Mouse (Mus musculus) heart, adult 18-20 months (tissue): ENCODE measurements around the gene Ppm1k. TPM values are rescaled to one million over a fixed set of nuclear protein-coding genes. Genes with fewer than 3 reads are reported as not detected.

ENCODE experiments used
- DNase-seq, 2 experiments: peaks; one replicate each; pipeline ENCODE4 v3.0.0; 2021 to 2022; ENCODE audit warnings: mixed read lengths in 1 of 2
- long read RNA-seq, 2 experiments: library from polyadenylated mRNA; stranded (forward); transcript quantifications; one replicate each; pipeline ENCODE4 v2.0.0; 2021
- total RNA-seq, 2 experiments: library from RNA; stranded (reverse); gene quantifications; 2 replicates each; pipeline ENCODE4 v1.2.3; 2021

The Ppm1k gene
- 100 to 1,000 TPM in 1 of 2 experiments, 10 to 100 TPM in 1; 77.8 to 101 TPM for total RNA-seq
- long read RNA-seq, experiment 1, full-length matches to known transcripts: 4 of 24 reads
- long read RNA-seq, experiment 1, partial matches to known transcripts: 8 of 24 reads
- long read RNA-seq, experiment 1, other reads (novel, unspliced or antisense): 12 of 24 reads
- long read RNA-seq, experiment 2, full-length matches to known transcripts: 4 of 8 reads
- long read RNA-seq, experiment 2, partial matches to known transcripts: 1 of 8 reads
- long read RNA-seq, experiment 2, other reads (novel, unspliced or antisense): 3 of 8 reads

- DNase-seq: peak; percentile 100
Measured at GRCm38 (mm10) chr6:57535386-57535936, at the start of gene Ppm1k. Gene Ppm1k, minus strand, starts transcription at chr6:57535468.

GRCm38 (mm10) chr6:57582356-57582755, 47.1 kb upstream of the Ppm1k start:
- peak; percentile 9 to 26 for DNase-seq

- peak in 1 of 2 experiments; percentile 15 for DNase-seq
Measured at GRCm38 (mm10) chr6:57581595-57581994, 46.3 kb upstream of the Ppm1k start.

GRCm38 (mm10) chr6:57580881-57581548, 45.7 kb upstream of the Ppm1k start, which contains the start of gene Herc6:
Gene Herc6, plus strand, starts transcription at chr6:57581000.
- peak; percentile 82 to 91 for DNase-seq

- DNase-seq: peak in 1 of 2 experiments; percentile 1
Measured at GRCm38 (mm10) chr6:57571587-57571986, 36.3 kb upstream of the Ppm1k start.

GRCm38 (mm10) chr6:57570170-57570974, 35.1 kb upstream of the Ppm1k start:
- peak; percentile 17 to 80 for DNase-seq

- DNase-seq: no peak
Measured at GRCm38 (mm10) chr6:57567630-57568029, 32.4 kb upstream of the Ppm1k start.

GRCm38 (mm10) chr6:57565452-57565851, 30.2 kb upstream of the Ppm1k start:
- DNase-seq: peak; percentile 49 to 57

GRCm38 (mm10) chr6:57563454-57563853, 28.2 kb upstream of the Ppm1k start:
- no peak for DNase-seq

GRCm38 (mm10) chr6:57557796-57558317, 22.6 kb upstream of the Ppm1k start:
- DNase-seq: no peak

GRCm38 (mm10) chr6:57551211-57551796, 16.0 kb upstream of the Ppm1k start:
- no peak for DNase-seq

- peak; percentile 65 to 80 for DNase-seq
Measured at GRCm38 (mm10) chr6:57544866-57545265, 9.6 kb upstream of the Ppm1k start.

- DNase-seq: peak; percentile 42 to 75
Measured at GRCm38 (mm10) chr6:57543591-57543990, 8.3 kb upstream of the Ppm1k start.

GRCm38 (mm10) chr6:57541737-57542335, 6.6 kb upstream of the Ppm1k start:
- DNase-seq: no peak

- DNase-seq: no peak
Measured at GRCm38 (mm10) chr6:57540950-57541498, 5.8 kb upstream of the Ppm1k start.

- DNase-seq: no peak
Measured at GRCm38 (mm10) chr6:57537887-57538286, 2.6 kb upstream of the Ppm1k start.

- no peak for DNase-seq
Measured at GRCm38 (mm10) chr6:57535971-57536669, 852 bp upstream of the Ppm1k start.

GRCm38 (mm10) chr6:57534611-57535286, 519 bp downstream of the Ppm1k start:
- DNase-seq: peak; percentile 55 to 77

- DNase-seq: peak; percentile 40 to 67
Measured at GRCm38 (mm10) chr6:57534231-57534610, 1.0 kb downstream of the Ppm1k start.

GRCm38 (mm10) chr6:57533410-57533809, 1.9 kb downstream of the Ppm1k start:
- no peak for DNase-seq
